In genomic region chr14:70839126-70839525, GRCm38 (mm10) we compare ENCODE assay signal across 26 mouse cellular contexts.
DNase-seq lines count a peak whose midpoint lies in the region; ATAC-seq lines count a peak whose summit lies in the region.
"Had no signal": no experiment of that assay in that cellular context is flagged by ENCODE, and none has a peak within 500 bp of the region (broad histone marks: within the 10 kb centered on the region; RNA-seq: fewer than 3 reads in every experiment).

No protein-coding gene starts in this region.

- 87% methylated on average over 2 of the region's 2 CpGs for WGBS in forebrain, embryonic 14.5 days

- peak; percentile 8 to 37 for DNase-seq in frontal cortex, postnatal 36 days (ENCODE audit: low spot score in 2 of 2)
- DNase-seq in frontal cortex, postnatal 10 days (ENCODE audit: low spot score in 2 of 2): no peak
- DNase-seq in right cerebral cortex, adult 18-20 months: peak; percentile 39
- DNase-seq in right cerebral cortex, postnatal 4 days: no peak
- DNase-seq in brain, adult 2 months (ENCODE audit: low read depth, low spot score): peak; percentile 35
- no peak for DNase-seq in forebrain, embryonic 14.5 days (ENCODE audit: low spot score)
- DNase-seq: adrenal gland, adult 2 months; adrenal gland, postnatal 14 days; cerebellum, adult 11-12 months; cerebellum, adult 8-10 months; cerebellum, postnatal 10 days; cerebellum, postnatal 36 days; embryo, embryonic 11 days; gastrocnemius, postnatal 10 days; gastrocnemius, postnatal 36 days; heart, adult 2 months; heart, postnatal 14 days; heart, postnatal 4 days had no signal

- no peaks in the 10 kb centered on the region for H3K27me3 ChIP-seq in forebrain, embryonic 14.5 days (replicated peaks; ENCODE audit: control insufficient read depth, insufficient read depth, low read length)
- H3K27me3 ChIP-seq: embryonic facial prominence, embryonic 15.5 days; forebrain, embryonic 15.5 days had no signal

- no peak overlapping the region for H3K9ac ChIP-seq in forebrain, embryonic 14.5 days (ENCODE audit: low read length)
- H3K9ac ChIP-seq: embryonic facial prominence, embryonic 15.5 days; forebrain, embryonic 15.5 days; heart, embryonic 13.5 days; hindbrain, embryonic 14.5 days had no signal

- peaks cover 5% of the 10 kb centered on the region; the same call in 1 of the 2 replicates for H3K4me1 ChIP-seq in forebrain, embryonic 14.5 days (ENCODE audit: control insufficient read depth, insufficient read depth, low read length)
- H3K4me1 ChIP-seq: embryonic facial prominence, embryonic 15.5 days; heart, embryonic 13.5 days had no signal

- ATAC-seq in forebrain, embryonic 14.5 days: no peak
- ATAC-seq: CD4-positive, CD25-positive, alpha-beta regulatory T cell, adult 4 months; forebrain, embryonic 15.5 days; hindbrain, postnatal 0 days; inflammation-experienced regulatory T-cells, adult 6 months had no signal

- no peaks in the 10 kb centered on the region for H3K9me3 ChIP-seq in forebrain, embryonic 14.5 days (replicated peaks; ENCODE audit: control insufficient read depth, low read length)
- H3K9me3 ChIP-seq: embryonic facial prominence, embryonic 15.5 days; forebrain, embryonic 15.5 days; heart, embryonic 10.5 days; heart, embryonic 13.5 days had no signal

- H3K36me3 ChIP-seq in forebrain, embryonic 14.5 days (ENCODE audit: control insufficient read depth, insufficient read depth, low read length): no peaks in the 10 kb centered on the region
- H3K36me3 ChIP-seq: embryonic facial prominence, embryonic 15.5 days; forebrain, embryonic 15.5 days; heart, embryonic 10.5 days; heart, embryonic 13.5 days had no signal

- H3K27ac ChIP-seq in forebrain, embryonic 14.5 days (ENCODE audit: low read depth, low read length): no peak overlapping the region
- H3K27ac ChIP-seq: embryonic facial prominence, embryonic 15.5 days; forebrain, embryonic 15.5 days; heart, adult 2 months; heart, embryonic 10.5 days; heart, embryonic 13.5 days; hindbrain, embryonic 14.5 days; hindbrain, postnatal 0 days had no signal

- no peak overlapping the region for H3K4me2 ChIP-seq in forebrain, embryonic 14.5 days (ENCODE audit: low read length)
- H3K4me2 ChIP-seq: embryonic facial prominence, embryonic 15.5 days; forebrain, embryonic 15.5 days; heart, embryonic 13.5 days; hindbrain, embryonic 14.5 days had no signal

- no peak overlapping the region for H3K4me3 ChIP-seq in forebrain, embryonic 14.5 days (ENCODE audit: low read depth, low read length)
- H3K4me3 ChIP-seq: embryonic facial prominence, embryonic 15.5 days; forebrain, embryonic 15.5 days; heart, adult 2 months; heart, embryonic 10.5 days; heart, embryonic 13.5 days had no signal

Comparison
In these comparisons a context has a peak if more than half of its experiments do, and no peak if none do; other contexts are left out.
1. DNase-seq: peak in frontal cortex, postnatal 36 days (2 of 2), right cerebral cortex, adult 18-20 months (single experiment) and brain, adult 2 months (single experiment); none in frontal cortex, postnatal 10 days (0 of 2), right cerebral cortex, postnatal 4 days (single experiment) and forebrain, embryonic 14.5 days (single experiment).